Mouse (Mus musculus) liver, adult 2 months (tissue): ENCODE data around the gene Rere.

ENCODE experiments used
- CTCF ChIP-seq: fragments of 200-500 bp; IDR thresholded peaks from 2 replicates; pipeline ENCODE4 v1.5.1; 2011; ENCODE audit warnings: low read depth, low read length, control low read depth
- POLR2A ChIP-seq: fragments of 200-500 bp; IDR thresholded peaks from 2 replicates; pipeline ENCODE4 v1.6.1; 2011; ENCODE audit warnings: low read length, control low read depth; ENCODE audit not compliant: insufficient read depth; ENCODE audit errors: extremely low read depth

DNA sequence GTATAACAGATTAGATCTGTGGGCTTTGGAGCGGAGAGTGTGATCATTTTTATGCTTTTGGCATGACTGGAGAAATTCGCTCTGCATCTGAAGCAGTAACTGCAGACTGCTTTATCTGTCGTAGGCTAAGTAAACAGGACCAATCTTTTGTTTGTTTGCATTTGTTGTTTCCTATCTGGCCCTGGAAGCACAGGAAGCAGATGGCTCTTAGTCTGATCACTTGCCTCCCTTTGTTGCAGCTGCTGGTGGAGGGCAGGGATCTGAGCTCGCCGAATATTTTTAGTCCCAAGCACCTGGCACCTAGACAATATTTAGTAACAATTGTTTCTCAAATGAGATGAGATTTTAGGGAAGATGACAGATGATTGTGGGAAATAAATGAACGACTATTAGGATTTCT is 123.1 kb downstream of the Rere start:
- no peak for TF ChIP-seq POLR2A
- no peak for TF ChIP-seq CTCF
